Mouse (Mus musculus): ENCODE measurements around the gene 4930404N11Rik.

DNA sequence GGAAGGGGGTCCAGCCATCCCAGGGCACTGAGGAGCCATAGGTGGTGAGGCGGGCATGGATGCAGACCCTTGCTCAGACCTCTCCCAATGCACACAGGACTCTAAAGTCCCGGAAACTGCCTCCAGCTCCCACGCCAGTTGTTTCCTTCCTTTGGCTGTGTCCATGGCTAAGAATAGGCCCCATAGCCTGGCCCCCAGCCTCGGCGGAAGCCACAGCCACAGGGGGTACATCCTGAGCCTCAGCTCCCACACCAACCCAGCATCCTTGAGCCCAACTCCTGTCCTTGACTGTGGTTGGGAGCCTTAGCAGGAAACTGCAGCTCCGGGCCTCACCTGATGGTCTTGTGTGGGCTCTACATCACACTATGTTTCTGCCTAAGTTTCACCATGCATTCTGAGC is 38.8 kb downstream of the 4930404N11Rik start:
- no peak for TF ChIP-seq CTCF (IDR thresholded peaks at IDR 0.05; ENCODE audit: low read depth)
- TF ChIP-seq EP300 (IDR thresholded peaks at IDR 0.05; ENCODE audit: low read depth) = peak; percentile 52; the same call in 1 of the 2 replicates
